Mouse (Mus musculus): ENCODE data around the gene Tusc2.

- TF ChIP-seq POLR2A (IDR thresholded peaks at IDR 0.05; ENCODE audit: borderline replicate concordance, low read depth, low read length) (no peak), CTCF (IDR thresholded peaks at IDR 0.05; ENCODE audit: low read depth, low read length) (no peak)
These were observed 6.7 kb upstream of the Tusc2 start for GRCm38 (mm10) chr9:107556346-107556745.
